Mouse (Mus musculus) kidney, postnatal 4 days (tissue): ENCODE measurements at regions not wholly inside any gene's neighbourhood (a gene's known extent, or its start where the extent isn't known, plus 50 kb on each side); places are given as distances from the start of the nearest gene placed in this dataset.

Experiments used
- DNase-seq, 2 experiments: peaks; one replicate each; pipeline ENCODE4 v3.0.0; 2021; ENCODE audit warnings: mixed read lengths in 2 of 2

DNA sequence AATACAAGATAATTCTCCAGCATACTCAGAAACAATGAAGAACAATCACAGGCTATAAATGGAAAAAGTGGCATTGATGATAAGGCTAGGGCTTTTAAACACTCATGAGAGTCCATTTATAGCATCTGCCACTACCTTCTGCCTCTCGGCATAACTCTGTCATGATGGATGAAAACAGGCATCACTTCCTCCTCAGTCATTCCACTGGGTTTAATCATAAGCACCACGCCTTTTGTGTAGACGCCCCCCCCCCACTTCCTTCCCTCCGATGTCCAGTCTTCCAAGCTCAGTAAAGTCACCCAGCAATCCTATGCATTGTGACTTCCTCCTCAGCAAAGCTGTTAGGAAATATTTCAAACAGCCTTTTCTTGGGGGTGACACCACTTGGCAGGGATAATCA lies 63.1 kb upstream of the Dkk2 start:
- DNase-seq: no peak

DNA sequence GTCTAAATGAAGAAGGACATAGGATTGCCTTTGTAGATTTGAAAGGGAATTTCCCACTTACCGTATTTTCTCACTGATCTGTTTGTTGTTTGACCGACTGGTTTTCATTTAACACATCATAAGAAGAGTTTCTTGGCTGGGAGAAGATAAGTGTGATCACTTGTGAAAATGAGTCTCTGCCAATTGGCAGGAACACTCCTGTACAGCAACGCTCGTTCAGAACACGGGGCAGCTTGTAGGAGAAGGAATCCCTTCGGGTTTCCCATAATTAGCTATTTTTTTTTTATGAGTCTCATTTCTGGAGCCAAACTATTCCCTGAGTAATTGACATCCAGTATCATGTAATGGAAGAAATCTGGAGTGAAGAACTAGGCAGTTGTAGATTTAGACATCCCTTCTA lies 61.8 kb upstream of the Dkk2 start:
- DNase-seq: no peak

DNA sequence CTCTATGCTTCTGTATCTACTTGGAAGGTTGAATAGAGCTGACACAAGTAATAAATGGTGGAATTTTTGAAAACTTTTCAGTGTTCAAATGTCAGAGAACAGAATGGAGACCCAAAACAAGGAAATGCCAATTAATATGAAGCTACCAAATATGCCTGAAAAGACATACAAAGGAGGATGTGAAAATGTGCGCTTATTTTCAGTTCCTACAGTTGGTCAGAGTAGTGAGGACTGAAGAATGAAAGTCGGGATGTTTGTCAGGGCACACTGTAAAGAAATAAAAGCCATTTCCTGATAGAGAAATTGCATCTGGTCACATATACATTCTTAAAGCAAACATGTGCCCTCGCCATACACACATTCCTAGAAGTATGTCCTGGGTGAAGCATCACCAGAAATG lies 56.0 kb upstream of the Dkk2 start:
- DNase-seq: no peak

DNA sequence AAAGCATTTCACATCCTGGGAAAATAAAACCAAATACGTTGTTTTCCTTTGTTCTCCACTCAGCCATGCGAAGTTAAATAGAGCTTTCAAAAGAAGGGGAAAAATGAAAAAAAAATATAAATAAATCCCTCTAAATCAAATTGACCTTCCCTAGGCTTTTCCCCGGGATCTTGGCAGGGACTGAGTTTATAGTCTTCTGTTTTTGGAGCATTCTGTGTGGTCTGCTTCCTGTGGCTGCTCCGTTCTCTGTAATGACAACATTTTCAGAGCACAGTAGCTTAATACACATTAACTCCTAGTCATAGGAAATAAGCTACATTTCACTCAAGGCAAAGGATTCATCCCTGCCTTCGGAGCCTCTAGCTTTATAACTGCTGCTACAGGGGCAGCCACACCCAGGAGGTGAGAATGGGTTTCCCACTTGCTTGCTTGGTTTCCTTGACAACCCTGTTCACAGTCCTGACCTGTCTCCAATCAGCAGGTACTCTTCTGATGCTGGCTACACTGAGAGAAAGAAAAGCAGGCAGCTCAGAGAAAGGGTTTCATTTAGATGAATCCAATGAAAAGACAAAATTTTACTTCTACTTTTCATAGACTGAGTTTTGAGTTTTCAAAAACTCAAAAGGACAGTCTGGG lies 51.9 kb upstream of the Dkk2 start:
- peak; percentile 8 to 18 for DNase-seq

DNA sequence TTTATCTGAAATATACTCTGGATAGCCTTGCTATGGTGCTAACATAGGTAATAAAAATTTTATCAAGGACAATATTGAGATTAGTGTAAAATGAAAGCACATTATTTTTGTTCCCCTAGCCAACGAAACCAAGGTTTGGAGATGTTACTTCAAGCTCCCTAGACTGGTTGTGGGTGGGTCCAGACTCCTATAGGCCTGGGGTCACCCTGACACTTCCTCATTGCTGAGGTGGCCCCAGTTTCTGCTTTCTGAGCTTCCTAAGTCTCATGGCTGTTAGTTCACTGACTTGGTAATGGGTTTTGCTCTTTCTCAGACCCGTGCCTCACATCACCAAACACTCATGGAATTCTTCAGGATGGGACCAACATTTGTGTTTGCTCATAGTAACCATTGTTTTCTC lies 49.9 kb upstream of the Dkk2 start:
- DNase-seq: no peak
